Mouse (Mus musculus) liver, adult 2 months (tissue): ENCODE results near the gene Klhl5. TPM values are rescaled to one million over a fixed set of nuclear protein-coding genes. Genes with fewer than 3 reads are reported as not detected.

Source experiments
- DNase-seq: peaks from one replicate; pipeline ENCODE4 v3.0.0-alpha.2; 2011; ENCODE audit warnings: low read depth, low spot score; ENCODE audit errors: extremely low read depth
- H3K27ac ChIP-seq: fragments of 200-500 bp; replicated peaks from 2 replicates; pipeline ENCODE4 v1.5.1; 2012; ENCODE audit warnings: low read depth, mild to moderate bottlenecking, control low read depth, inconsistent platforms, low read length; ENCODE audit not compliant: insufficient read depth
- H3K27me3 ChIP-seq: fragments of 200-500 bp; 2 replicates; pipeline ENCODE4 v1.6.1; 2012; ENCODE audit warnings: mild to moderate bottlenecking, moderate library complexity, low read length, inconsistent platforms; ENCODE audit not compliant: control insufficient read depth, insufficient read depth
- H3K36me3 ChIP-seq: fragments of 200-500 bp; 2 replicates; pipeline ENCODE4 v1.6.1; 2012; ENCODE audit warnings: low read length, inconsistent platforms; ENCODE audit not compliant: control insufficient read depth, insufficient read depth
- H3K4me1 ChIP-seq: fragments of 200-500 bp; 2 replicates; pipeline ENCODE4 v1.6.1; 2011; ENCODE audit warnings: low read length; ENCODE audit not compliant: control insufficient read depth, insufficient read depth
- H3K4me3 ChIP-seq: fragments of 200-500 bp; 2 replicates; pipeline ENCODE4 v1.5.1; 2011; ENCODE audit warnings: low read depth, mild to moderate bottlenecking, control low read depth, low read length, moderate library complexity; ENCODE audit not compliant: insufficient read depth
- H3K79me2 ChIP-seq: fragments of 200-500 bp; 2 replicates; pipeline ENCODE4 v1.6.1; 2012; ENCODE audit warnings: inconsistent platforms, mild to moderate bottlenecking, low read length, moderate library complexity; ENCODE audit not compliant: control insufficient read depth, insufficient read depth
- H3K9ac ChIP-seq: fragments of 200-500 bp; 2 replicates; pipeline ENCODE4 v1.6.1; 2012; ENCODE audit warnings: low read depth, mild to moderate bottlenecking, control low read depth, inconsistent platforms, low read length
- CTCF ChIP-seq: fragments of 200-500 bp; IDR thresholded peaks from 2 replicates; pipeline ENCODE4 v1.5.1; 2011; ENCODE audit warnings: low read depth, low read length, control low read depth
- POLR2A ChIP-seq: fragments of 200-500 bp; IDR thresholded peaks from 2 replicates; pipeline ENCODE4 v1.6.1; 2011; ENCODE audit warnings: low read length, control low read depth; ENCODE audit not compliant: insufficient read depth; ENCODE audit errors: extremely low read depth
- WGBS: fragments of 180-500 bp; shearing (Covaris S2); methylation state at CpG from one replicate; pipeline ENCODE4 v1.1.7; 2018; 5-methylcytosine and 5-hydroxymethylcytosine counted together
- polyA plus RNA-seq: library from polyadenylated mRNA; depleted of rRNA; stranded (reverse); fragments of >200 nt; gene quantifications from 2 replicates; pipeline ENCODE4 v1.2.3, GENCODE M21; 2012
- total RNA-seq: library from RNA; depleted of rRNA; stranded (reverse); fragments of >200 nt; gene quantifications from 2 replicates; pipeline ENCODE4 v1.2.3, GENCODE M21; 2014

The Klhl5 gene
- total and polyA plus RNA-seq, 2 experiments, result 13.8 to 23.8 TPM

DNA sequence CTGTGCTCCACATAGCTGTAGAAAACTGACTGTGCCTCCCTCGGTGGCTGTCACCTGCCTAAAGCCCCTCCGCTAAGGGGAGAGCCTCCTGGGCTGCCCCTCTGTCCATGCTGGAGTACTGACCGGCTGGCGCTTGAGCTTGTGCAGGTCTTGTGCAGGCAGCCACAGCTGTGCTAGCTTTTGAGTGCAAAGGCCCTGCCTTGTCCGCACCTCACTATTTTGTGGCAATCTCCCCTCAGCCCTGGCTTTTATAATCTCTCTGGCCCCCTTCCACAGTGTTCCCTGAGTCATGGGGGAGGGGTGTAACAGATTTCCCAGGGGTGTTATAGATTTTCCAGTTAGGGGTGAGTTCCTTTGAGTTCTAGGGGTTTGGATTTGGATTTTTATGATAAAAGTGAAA lies 44.4 kb downstream of the Klhl5 start:
- Histone ChIP-seq H3K4me1 (peaks cover 19% of the 10 kb centered on the region), H3K27me3 (no peaks in the 10 kb centered on the region), H3K9ac (no peak overlapping the region), H3K79me2 (no peaks in the 10 kb centered on the region), H3K36me3 (peaks cover 12% of the 10 kb centered on the region; the same call in 1 of the 2 replicates), H3K27ac (peak overlapping the region; percentile 70), H3K4me3 (no peak overlapping the region)
- WGBS, result 62% methylated on average over 5 of the region's 5 CpGs
- no peak for TF ChIP-seq POLR2A
- no peak for TF ChIP-seq CTCF
- DNase-seq, result peak; percentile 34

DNA sequence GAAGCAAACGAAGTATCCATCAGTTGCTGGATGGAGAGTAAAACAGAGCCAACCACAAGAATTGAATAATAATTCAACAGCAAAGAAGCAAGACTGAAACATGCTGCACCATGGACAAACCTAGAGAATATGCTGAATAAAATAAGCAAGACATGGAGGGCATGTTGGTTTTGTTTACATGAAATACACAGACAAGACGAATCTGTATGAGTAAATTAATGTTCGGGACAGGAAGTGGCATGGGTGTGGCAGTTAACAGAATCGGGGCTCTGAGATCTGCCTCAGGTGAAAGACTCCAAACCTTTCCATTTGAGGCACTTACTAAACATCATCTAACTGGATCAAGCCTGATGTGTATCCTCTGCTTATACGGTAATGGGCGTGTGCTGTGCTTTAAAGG lies 46.9 kb downstream of the Klhl5 start:
- Histone ChIP-seq H3K4me3 (no peak overlapping the region), H3K79me2 (no peaks in the 10 kb centered on the region), H3K9ac (no peak overlapping the region), H3K36me3 (peaks cover 7% of the 10 kb centered on the region; the same call in 1 of the 2 replicates), H3K27me3 (no peaks in the 10 kb centered on the region), H3K4me1 (peaks cover 19% of the 10 kb centered on the region), H3K27ac (no peak overlapping the region)
- no peak for TF ChIP-seq CTCF
- TF ChIP-seq POLR2A, result no peak
- 88% methylated on average over 6 of the region's 6 CpGs for WGBS
- DNase-seq, result no peak

DNA sequence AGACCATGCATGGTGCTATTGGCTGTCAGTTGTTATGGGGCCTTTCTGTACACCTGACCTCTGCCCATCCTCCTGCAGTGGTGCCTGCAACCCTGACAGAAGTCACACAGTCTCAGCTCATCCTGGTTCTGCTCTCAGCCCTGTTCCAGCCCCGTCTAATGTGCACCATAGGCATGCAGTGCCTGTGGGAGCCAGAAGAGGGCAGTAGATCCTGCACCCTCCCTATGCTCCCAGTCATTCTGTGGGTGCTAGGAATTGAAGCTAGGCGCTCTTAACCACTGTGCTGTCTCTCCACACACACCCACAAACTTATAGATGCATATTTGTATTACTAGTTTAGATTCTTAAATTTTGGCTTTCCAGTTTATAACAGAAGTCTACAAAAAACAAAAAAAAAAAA lies 49.5 kb downstream of the Klhl5 start:
- Histone ChIP-seq H3K9ac (no peak overlapping the region), H3K36me3 (peaks cover 11% of the 10 kb centered on the region; the same call in 1 of the 2 replicates), H3K4me1 (peaks cover under 1% of the 10 kb centered on the region; the same call in 1 of the 2 replicates), H3K79me2 (no peaks in the 10 kb centered on the region), H3K27me3 (no peaks in the 10 kb centered on the region), H3K4me3 (no peak overlapping the region), H3K27ac (no peak overlapping the region)
- 90% methylated on average over 2 of the region's 2 CpGs for WGBS
- DNase-seq, result no peak
- TF ChIP-seq CTCF, result peak; percentile 85
- no peak for TF ChIP-seq POLR2A

DNA sequence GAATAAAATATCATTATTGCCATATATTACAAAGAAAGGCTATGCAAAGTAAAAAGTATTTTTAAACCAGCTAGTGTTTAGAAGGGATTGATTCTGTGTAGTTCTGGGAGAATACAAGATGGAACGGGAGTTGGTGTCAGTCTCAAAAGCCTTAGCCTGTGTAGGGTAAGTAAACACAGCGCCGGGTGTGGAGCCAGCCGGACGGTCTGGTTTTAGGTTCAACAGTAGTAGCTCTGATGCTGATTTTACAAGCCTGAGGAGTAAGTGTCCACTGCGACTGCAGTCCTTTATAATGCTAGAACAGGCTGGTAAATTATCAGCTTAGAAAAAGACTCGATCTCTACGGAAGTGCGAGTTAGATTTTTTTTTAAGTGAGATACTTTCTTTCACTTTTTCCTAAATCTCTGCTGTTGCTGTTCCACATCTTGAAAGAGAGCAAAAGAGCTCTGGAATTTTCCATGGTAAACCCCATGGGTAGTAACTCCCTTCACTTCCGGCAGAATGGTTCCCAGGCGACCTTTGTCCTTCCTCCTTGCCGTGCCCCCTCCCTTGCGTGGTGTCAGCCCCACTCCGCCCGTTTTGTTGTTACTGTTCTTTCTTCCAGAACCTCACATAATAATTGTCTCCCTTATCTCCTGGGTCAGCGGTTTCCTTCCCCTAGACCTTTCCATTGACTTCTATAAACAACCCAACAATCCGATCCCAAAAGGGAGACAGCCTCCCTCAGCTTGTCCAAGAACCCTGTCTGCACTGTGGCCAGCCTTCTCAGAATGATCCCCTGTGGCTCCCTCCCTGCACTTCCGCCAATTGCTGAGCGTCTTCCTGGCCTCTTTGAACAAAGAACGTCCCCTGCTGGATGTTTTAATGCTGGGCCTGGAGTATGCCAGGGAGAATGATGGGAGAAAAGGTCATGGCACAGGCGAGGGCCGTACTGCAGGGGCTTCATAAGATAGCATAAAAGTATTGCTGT lies 50.4 kb downstream of the Klhl5 start:
- Histone ChIP-seq H3K27me3 (no peaks in the 10 kb centered on the region), H3K36me3 (peaks cover 15% of the 10 kb centered on the region; the same call in 1 of the 2 replicates), H3K4me1 (no peaks in the 10 kb centered on the region; the same call in 1 of the 2 replicates), H3K79me2 (no peaks in the 10 kb centered on the region), H3K27ac (peak overlapping the region; percentile 71), H3K4me3 (no peak overlapping the region), H3K9ac (no peak overlapping the region)
- no peak for TF ChIP-seq POLR2A
- peak; percentile 41 for TF ChIP-seq CTCF
- peak; percentile 34 for DNase-seq
- WGBS, result 74% methylated on average over 22 of the region's 22 CpGs

DNA sequence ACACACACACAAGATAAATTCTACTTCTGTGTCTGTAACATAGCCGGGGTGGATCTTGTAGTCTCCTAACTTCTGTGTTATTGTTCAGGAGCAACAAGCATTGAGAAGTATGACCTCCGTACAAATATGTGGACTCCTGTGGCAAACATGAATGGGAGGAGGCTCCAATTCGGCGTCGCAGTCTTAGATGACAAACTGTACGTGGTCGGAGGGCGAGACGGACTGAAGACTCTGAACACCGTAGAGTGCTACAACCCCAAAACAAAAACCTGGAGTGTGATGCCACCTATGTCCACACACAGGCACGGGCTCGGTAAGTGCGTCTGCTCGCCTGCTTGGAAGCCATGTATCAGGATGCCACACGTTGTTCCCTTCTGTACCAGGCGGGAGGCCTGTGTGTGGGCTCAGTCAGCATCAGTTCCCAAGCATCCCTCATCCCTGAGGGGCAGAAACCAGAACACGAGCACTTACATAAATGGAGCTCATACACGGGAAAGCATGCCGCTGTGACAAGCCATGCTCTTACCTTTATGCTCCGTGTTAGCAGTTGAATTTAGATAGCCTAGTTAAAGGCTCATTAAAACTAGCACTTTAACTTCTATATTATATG lies 51.5 kb downstream of the Klhl5 start:
- WGBS, result 96% methylated on average over 20 of the region's 20 CpGs
- peaks cover 19% of the 10 kb centered on the region; the same call in 1 of the 2 replicates for H3K36me3 ChIP-seq
- no peak for TF ChIP-seq POLR2A
- TF ChIP-seq CTCF, result no peak
- H3K4me1 ChIP-seq, result no peaks in the 10 kb centered on the region; the same call in 1 of the 2 replicates
- H3K4me3 ChIP-seq, result no peak overlapping the region
- H3K79me2 ChIP-seq, result no peaks in the 10 kb centered on the region
- H3K27me3 ChIP-seq, result no peaks in the 10 kb centered on the region
- no peak overlapping the region for H3K27ac ChIP-seq
- H3K9ac ChIP-seq, result no peak overlapping the region
- DNase-seq, result no peak
